Mouse (Mus musculus) forebrain, embryonic 15.5 days (tissue): Measurements from ENCODE around the gene Hsp90ab1. TPM values are rescaled to one million over a fixed set of nuclear protein-coding genes. Genes with fewer than 3 reads are reported as not detected.

Experiments used
- ATAC-seq: fragments of 200-750 bp; cut with Nextera tagmentation; replicated peaks from 2 replicates; pipeline ENCODE4 v1.8.0; 2017; ENCODE audit warnings: mild to moderate bottlenecking, moderate TSS enrichment, moderate library complexity
- H3K27ac ChIP-seq: fragments of 300-500 bp; sonication (generic); replicated peaks from 2 replicates; pipeline ENCODE4 v1.5.1; 2015; ENCODE audit warnings: mild to moderate bottlenecking, inconsistent platforms
- H3K27me3 ChIP-seq: fragments of 300-500 bp; sonication (generic); 2 replicates; pipeline ENCODE4 v1.6.1; 2015; ENCODE audit warnings: inconsistent platforms
- H3K36me3 ChIP-seq: fragments of 300-500 bp; sonication (generic); 2 replicates; pipeline ENCODE4 v1.6.1; 2015; ENCODE audit warnings: mild to moderate bottlenecking, inconsistent platforms
- H3K4me1 ChIP-seq: fragments of 300-500 bp; sonication (generic); 2 replicates; pipeline ENCODE4 v1.6.1; 2015; ENCODE audit warnings: inconsistent platforms
- H3K4me2 ChIP-seq: fragments of 300-500 bp; sonication (generic); replicated peaks from 2 replicates; pipeline ENCODE4 v1.6.1; 2015; ENCODE audit warnings: mild to moderate bottlenecking, inconsistent platforms
- H3K4me3 ChIP-seq: fragments of 300-500 bp; sonication (generic); 2 replicates; pipeline ENCODE4 v1.5.1; 2015; ENCODE audit warnings: mild to moderate bottlenecking, inconsistent platforms
- H3K9ac ChIP-seq: fragments of 300-500 bp; sonication (generic); replicated peaks from 2 replicates; pipeline ENCODE4 v1.6.1; 2015; ENCODE audit warnings: mild to moderate bottlenecking, inconsistent platforms
- H3K9me3 ChIP-seq: fragments of 300-500 bp; sonication (generic); 2 replicates; pipeline ENCODE4 v1.6.1; 2016; ENCODE audit warnings: inconsistent platforms
- WGBS: fragments of 180-500 bp; shearing (Covaris S2); methylation state at CpG from one replicate; pipeline ENCODE4 v1.1.7; 2015; ENCODE audit warnings: mixed read lengths; 5-methylcytosine and 5-hydroxymethylcytosine counted together
- polyA plus RNA-seq: library from polyadenylated mRNA; unstranded; fragments of >200 nt; fragmentation: Nextera tagmentation; extraction: Ambion mirVana; gene quantifications from 2 replicates; pipeline ENCODE4 v1.2.1, GENCODE M21; 2015

Gene Hsp90ab1
- polyA plus RNA-seq, 1 experiment from 2014 or later: 1,627 TPM

- Histone ChIP-seq H3K9ac (no peak overlapping the region), H3K4me3 (no peak overlapping the region), H3K9me3 (no peaks in the 10 kb centered on the region), H3K27me3 (peaks cover 2% of the 10 kb centered on the region; the same call in 1 of the 2 replicates), H3K27ac (no peak overlapping the region), H3K4me1 (no peaks in the 10 kb centered on the region), H3K36me3 (no peaks in the 10 kb centered on the region), H3K4me2 (no peak overlapping the region)
- ATAC-seq: no peak
- WGBS: 70% methylated on average over 15 of the region's 15 CpGs
Observed at GRCm38 (mm10) chr17:45606992-45607879, 34.2 kb upstream of the Hsp90ab1 start.

DNA sequence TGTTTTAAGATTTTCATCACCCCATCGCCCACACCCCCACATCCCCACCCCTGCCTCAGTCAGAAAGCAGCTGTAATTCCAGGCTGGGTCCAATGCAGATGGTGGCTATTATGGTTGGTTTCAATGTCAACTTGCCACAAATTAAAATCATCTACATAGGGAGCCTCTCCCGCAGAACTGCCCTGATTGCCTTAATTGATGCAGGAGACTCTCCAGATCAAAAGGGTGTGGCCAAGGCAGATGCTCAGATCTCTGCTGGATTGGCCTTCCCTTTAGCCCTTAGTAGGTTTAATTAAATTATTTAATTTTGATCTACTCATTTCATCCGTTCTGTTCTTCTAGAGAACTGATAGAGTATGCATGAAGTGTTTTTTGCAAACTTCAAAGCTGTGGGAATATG is 29.9 kb upstream of the Hsp90ab1 start:
- Histone ChIP-seq H3K4me3 (no peak overlapping the region), H3K4me2 (no peak overlapping the region), H3K36me3 (no peaks in the 10 kb centered on the region), H3K27ac (no peak overlapping the region), H3K9me3 (no peaks in the 10 kb centered on the region), H3K9ac (no peak overlapping the region), H3K4me1 (peaks cover 12% of the 10 kb centered on the region), H3K27me3 (peaks cover 26% of the 10 kb centered on the region)
- WGBS: 69% methylated on average over 3 of the region's 3 CpGs
- no peak for ATAC-seq

DNA sequence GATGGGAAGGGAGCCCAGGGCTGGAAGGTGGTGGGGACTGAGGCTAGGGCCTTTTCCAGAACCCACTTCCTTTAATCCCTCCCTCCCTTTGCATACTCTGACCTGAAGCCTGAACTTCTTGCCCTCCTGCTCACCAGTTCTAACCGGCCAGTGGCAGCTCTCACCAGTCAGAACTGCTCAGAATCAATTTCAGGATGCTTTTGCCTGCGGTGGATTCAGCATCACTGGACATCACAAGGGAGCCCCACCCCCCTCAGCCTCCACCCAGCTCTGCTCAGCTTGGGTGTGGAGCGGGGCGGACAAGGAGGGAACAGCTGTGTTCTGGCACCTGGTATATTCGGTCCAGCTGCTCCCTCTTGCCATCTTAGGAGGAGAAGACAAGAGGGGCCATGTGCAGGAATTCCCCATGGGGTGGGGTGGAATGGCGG is 28.8 kb upstream of the Hsp90ab1 start, which contains the start of gene Mymx:
TSS of gene Mymx (minus strand) at position 226 of the 428 bp plus-strand sequence.
- WGBS: 40% methylated on average over 6 of the region's 6 CpGs
- no peaks in the 10 kb centered on the region for H3K36me3 ChIP-seq
- ATAC-seq: no peak
- no peak within 1 kb of the TSS for H3K4me3 ChIP-seq
- H3K4me2 ChIP-seq: no peak within 1 kb of the TSS
- no peak within 1 kb of the TSS for H3K9ac ChIP-seq
- no peaks in the 10 kb centered on the region for H3K9me3 ChIP-seq
- no peak within 1 kb of the TSS for H3K27ac ChIP-seq
- H3K4me1 ChIP-seq: peaks cover 16% of the 10 kb centered on the region
- peaks cover 26% of the 10 kb centered on the region for H3K27me3 ChIP-seq

DNA sequence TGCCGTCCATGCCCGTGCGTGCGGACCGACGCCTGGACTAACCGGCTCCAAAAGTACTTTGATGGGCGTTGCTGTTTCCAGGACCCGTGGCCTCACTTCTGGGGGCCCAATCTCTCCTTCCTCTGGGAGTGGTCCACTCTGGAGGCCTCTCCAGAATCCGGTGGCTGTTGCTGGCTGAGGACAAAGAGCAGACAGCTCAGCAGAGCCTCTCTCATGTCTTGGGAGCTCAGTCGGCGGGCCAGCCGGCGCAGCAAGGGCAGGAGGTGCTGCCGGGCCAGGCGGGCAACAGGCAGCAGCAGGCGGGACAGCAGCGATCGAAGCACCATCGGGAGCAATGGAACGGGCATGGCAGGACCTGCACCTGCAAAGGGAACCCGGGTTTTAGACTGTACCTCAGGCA is 28.3 kb upstream of the Hsp90ab1 start:
- Histone ChIP-seq H3K27ac (no peak overlapping the region), H3K36me3 (no peaks in the 10 kb centered on the region), H3K4me1 (peaks cover 22% of the 10 kb centered on the region), H3K27me3 (peaks cover 26% of the 10 kb centered on the region), H3K4me2 (no peak overlapping the region), H3K4me3 (no peak overlapping the region), H3K9ac (no peak overlapping the region), H3K9me3 (no peaks in the 10 kb centered on the region)
- 15% methylated on average over 22 of the region's 22 CpGs for WGBS
- ATAC-seq: no peak

GRCm38 (mm10) chr17:45600267-45600666 is 27.2 kb upstream of the Hsp90ab1 start:
- no peak overlapping the region for H3K4me3 ChIP-seq
- H3K9me3 ChIP-seq: no peaks in the 10 kb centered on the region
- no peak overlapping the region for H3K4me2 ChIP-seq
- peaks cover 26% of the 10 kb centered on the region for H3K27me3 ChIP-seq
- no peak for ATAC-seq
- 65% methylated on average over 8 of the region's 8 CpGs for WGBS
- no peak overlapping the region for H3K27ac ChIP-seq
- peaks cover 33% of the 10 kb centered on the region for H3K4me1 ChIP-seq
- H3K36me3 ChIP-seq: no peaks in the 10 kb centered on the region
- no peak overlapping the region for H3K9ac ChIP-seq

DNA sequence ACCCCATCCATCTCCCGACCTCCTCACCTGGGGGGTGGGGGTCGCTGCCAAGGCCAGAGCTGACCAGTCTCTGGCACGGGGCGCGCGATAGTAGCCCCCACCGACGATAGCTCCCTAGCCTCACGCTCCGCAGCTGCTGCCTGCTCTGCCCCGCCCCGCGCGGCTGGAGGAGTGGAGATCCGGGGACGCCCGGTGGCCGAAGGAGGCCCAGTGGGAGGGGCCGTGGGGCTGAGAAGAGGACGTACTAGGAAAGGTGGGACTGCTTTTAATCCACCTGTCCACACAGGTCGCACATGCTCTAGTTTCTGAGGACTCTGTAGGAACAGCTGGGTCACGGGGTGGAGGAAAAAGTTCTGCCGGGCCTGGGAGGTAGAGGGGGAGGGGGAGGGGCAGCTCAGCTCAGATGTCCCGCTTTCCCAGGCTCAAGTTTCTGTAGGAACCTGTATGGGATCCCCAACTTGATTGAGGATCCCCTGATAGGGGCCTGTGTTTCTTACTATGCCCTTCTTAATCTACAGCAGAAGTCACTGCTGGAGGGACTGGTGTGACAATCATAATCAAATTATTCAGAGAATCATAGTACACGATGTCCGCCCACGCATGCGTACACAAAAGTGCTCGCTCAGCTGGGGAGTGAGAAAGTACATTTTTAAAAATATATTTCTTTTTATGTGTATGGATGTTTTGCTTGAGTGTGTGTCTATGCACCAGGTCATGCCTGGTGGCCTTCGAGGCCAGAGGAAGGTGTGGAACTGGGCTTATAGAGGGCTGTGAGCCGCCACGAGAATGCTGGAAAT is 26.6 kb upstream of the Hsp90ab1 start, which contains the start of gene Slc29a1:
TSS of gene Slc29a1 (minus strand) at position 161 of the 797 bp plus-strand sequence.
- no peaks in the 10 kb centered on the region for H3K36me3 ChIP-seq
- 0 out of 2 replicates have a peak within 1 kb of the TSS, but pooled peaks have one; percentile 19 for H3K9ac ChIP-seq
- 0 out of 2 replicates have a peak within 1 kb of the TSS, but pooled peaks have one; percentile 8 for H3K27ac ChIP-seq
- H3K4me1 ChIP-seq: peaks cover 39% of the 10 kb centered on the region
- WGBS: 15% methylated on average over 32 of the region's 32 CpGs
- peaks cover 26% of the 10 kb centered on the region for H3K27me3 ChIP-seq
- H3K4me3 ChIP-seq: peak within 1 kb of the TSS; percentile 7; the same call in 1 of the 2 replicates
- peak within 1 kb of the TSS; percentile 42 for H3K4me2 ChIP-seq
- no peak for ATAC-seq
- H3K9me3 ChIP-seq: no peaks in the 10 kb centered on the region

DNA sequence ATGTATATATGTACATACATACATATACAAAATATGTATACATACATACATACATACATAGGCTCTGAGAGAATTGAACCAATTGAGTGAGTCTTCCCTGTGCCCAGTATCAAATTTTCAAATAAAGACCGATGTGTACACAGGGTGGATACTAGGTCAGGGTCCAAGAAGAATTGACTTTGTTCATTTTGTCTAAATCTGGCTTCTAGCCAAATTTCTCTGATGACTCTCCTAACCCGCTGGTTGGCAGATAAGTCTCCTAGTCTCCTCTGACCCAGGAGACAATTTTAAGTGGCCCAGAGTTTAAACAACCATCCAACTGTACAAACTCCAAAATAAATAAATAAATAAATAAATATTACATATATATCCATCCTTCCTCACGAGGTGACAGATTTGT is 25.8 kb upstream of the Hsp90ab1 start:
- H3K36me3 ChIP-seq: no peaks in the 10 kb centered on the region
- 0 out of 2 replicates have a peak overlapping the region, but pooled peaks have one; percentile 19 for H3K9ac ChIP-seq
- no peak for ATAC-seq
- H3K9me3 ChIP-seq: no peaks in the 10 kb centered on the region
- no peak overlapping the region for H3K27ac ChIP-seq
- peaks cover 26% of the 10 kb centered on the region for H3K27me3 ChIP-seq
- WGBS: 49% methylated on average over 3 of the region's 3 CpGs
- H3K4me3 ChIP-seq: no peak overlapping the region
- H3K4me1 ChIP-seq: peaks cover 46% of the 10 kb centered on the region
- peak overlapping the region; percentile 42; the same call in 1 of the 2 replicates for H3K4me2 ChIP-seq

DNA sequence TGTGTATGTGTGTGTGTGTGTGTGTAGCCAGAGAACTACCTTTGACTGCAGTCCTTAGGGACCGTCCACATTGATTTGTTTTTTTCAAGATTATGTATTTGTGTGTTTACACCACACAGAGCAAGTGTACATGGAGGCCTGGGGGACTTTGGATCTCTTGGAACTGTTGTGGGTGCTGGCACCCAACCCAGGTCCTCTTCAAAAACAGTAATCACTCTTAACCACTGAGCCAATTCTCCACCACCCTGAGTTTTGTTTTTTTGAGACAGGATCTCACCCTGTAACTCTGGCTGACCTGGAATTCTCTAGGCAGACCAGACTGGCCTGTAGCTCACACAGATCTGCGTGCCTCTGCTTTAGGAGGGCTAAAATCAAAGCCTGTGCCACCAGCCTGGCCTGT is 25.3 kb upstream of the Hsp90ab1 start:
- H3K4me2 ChIP-seq: no peak overlapping the region
- no peaks in the 10 kb centered on the region for H3K36me3 ChIP-seq
- 71% methylated on average over 2 of the region's 2 CpGs for WGBS
- H3K27me3 ChIP-seq: peaks cover 26% of the 10 kb centered on the region
- peaks cover 51% of the 10 kb centered on the region for H3K4me1 ChIP-seq
- no peak overlapping the region for H3K9ac ChIP-seq
- no peaks in the 10 kb centered on the region for H3K9me3 ChIP-seq
- H3K4me3 ChIP-seq: no peak overlapping the region
- ATAC-seq: no peak
- H3K27ac ChIP-seq: 0 out of 2 replicates have a peak overlapping the region, but pooled peaks have one; percentile 8

GRCm38 (mm10) chr17:45597787-45598186 is 24.7 kb upstream of the Hsp90ab1 start:
- no peaks in the 10 kb centered on the region for H3K36me3 ChIP-seq
- H3K9ac ChIP-seq: no peak overlapping the region
- 0 out of 2 replicates have a peak overlapping the region, but pooled peaks have one; percentile 8 for H3K27ac ChIP-seq
- no peaks in the 10 kb centered on the region for H3K9me3 ChIP-seq
- 41% methylated on average over 3 of the region's 3 CpGs for WGBS
- H3K4me2 ChIP-seq: no peak overlapping the region
- peaks cover 26% of the 10 kb centered on the region for H3K27me3 ChIP-seq
- H3K4me1 ChIP-seq: peaks cover 56% of the 10 kb centered on the region
- no peak overlapping the region for H3K4me3 ChIP-seq
- ATAC-seq: peak; percentile 30; the same call in 1 of the 2 replicates

GRCm38 (mm10) chr17:45596631-45597396 is 23.7 kb upstream of the Hsp90ab1 start:
- 22% methylated on average over 11 of the region's 11 CpGs for WGBS
- Histone ChIP-seq H3K27ac (peak overlapping the region; percentile 71), H3K4me1 (peaks cover 64% of the 10 kb centered on the region)

DNA sequence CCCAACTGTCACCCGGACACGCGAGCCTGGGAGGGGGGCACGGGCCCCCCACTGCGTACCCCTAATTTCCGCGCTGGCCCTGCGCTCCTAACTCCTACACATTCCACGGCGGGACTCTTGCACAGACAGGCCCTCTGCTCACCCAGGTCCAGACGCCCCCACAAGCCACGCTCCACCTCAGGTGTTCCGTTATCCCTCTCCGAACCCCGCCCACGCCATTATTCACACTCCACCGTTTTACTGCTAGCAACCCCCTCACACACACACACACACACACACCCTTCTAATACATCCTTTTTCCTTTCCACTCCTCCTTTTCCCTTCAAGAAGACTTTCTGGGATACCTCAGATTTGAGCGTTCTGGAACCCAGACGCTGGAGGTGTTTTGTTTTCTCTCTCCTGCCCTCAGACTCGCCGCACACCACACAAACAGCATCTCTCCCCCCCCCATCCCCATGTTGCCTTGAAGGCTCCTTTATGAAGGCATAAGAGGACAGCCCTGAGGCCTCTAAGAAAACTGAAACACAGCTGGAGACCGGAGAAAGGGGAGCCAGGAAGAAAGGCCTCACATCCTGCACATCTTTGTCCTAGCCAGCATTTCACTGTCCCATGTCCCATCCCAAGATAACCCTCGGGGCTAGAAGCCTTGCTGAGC is 22.8 kb upstream of the Hsp90ab1 start:
- peak; percentile 9 for ATAC-seq
- no peaks in the 10 kb centered on the region for H3K36me3 ChIP-seq
- peak overlapping the region; percentile 94 for H3K4me2 ChIP-seq
- H3K4me1 ChIP-seq: peaks cover 64% of the 10 kb centered on the region
- H3K9ac ChIP-seq: peak overlapping the region; percentile 51
- H3K9me3 ChIP-seq: no peaks in the 10 kb centered on the region
- 4% methylated on average over 23 of the region's 23 CpGs for WGBS
- H3K27me3 ChIP-seq: peaks cover 11% of the 10 kb centered on the region; the same call in 1 of the 2 replicates
- peak overlapping the region; percentile 71 for H3K27ac ChIP-seq
- peak overlapping the region; percentile 55 for H3K4me3 ChIP-seq

More at GRCm38 (mm10) chr17:45596631-45597396, 23.7 kb upstream of the Hsp90ab1 start:
- Histone ChIP-seq H3K4me3 (no peak overlapping the region), H3K27me3 (peaks cover 20% of the 10 kb centered on the region), H3K36me3 (no peaks in the 10 kb centered on the region), H3K9ac (no peak overlapping the region), H3K4me2 (no peak overlapping the region), H3K9me3 (no peaks in the 10 kb centered on the region)
- peak; percentile 34 for ATAC-seq
